Comparison of ENCODE assay signal across 15 mouse cellular contexts in genomic region chr2:23928836-23929235, GRCm38 (mm10).
"Had no signal": no experiment of that assay in that cellular context is flagged by ENCODE, and none has a peak within 500 bp of the region (broad histone marks: within the 10 kb centered on the region; RNA-seq: fewer than 3 reads in every experiment).

No protein-coding gene starts in this region.

- H3K9ac ChIP-seq: neural tube, embryonic 15.5 days; stomach, embryonic 15.5 days had no signal

- H3K4me2 ChIP-seq: neural tube, embryonic 15.5 days; stomach, embryonic 15.5 days had no signal

- H3K9me3 ChIP-seq: neural tube, embryonic 15.5 days; stomach, embryonic 15.5 days had no signal

- H3K27ac ChIP-seq: neural tube, embryonic 15.5 days; stomach, embryonic 15.5 days; stomach, postnatal 0 days had no signal

- H3K4me3 ChIP-seq: neural tube, embryonic 15.5 days; stomach, embryonic 15.5 days had no signal

- H3K4me1 ChIP-seq: neural tube, embryonic 15.5 days; stomach, embryonic 15.5 days had no signal

- H3K36me3 ChIP-seq: neural tube, embryonic 15.5 days; stomach, embryonic 15.5 days had no signal

- H3K27me3 ChIP-seq: neural tube, embryonic 15.5 days; stomach, embryonic 15.5 days had no signal

- DNase-seq: retina, postnatal 1 day; right cerebral cortex, adult 18-20 months; right cerebral cortex, postnatal 14 days; right cerebral cortex, postnatal 25 days; right cerebral cortex, postnatal 4 days; spleen, adult 18-20 months; thymus, adult 18-20 months; thymus, adult 2 months; thymus, postnatal 14 days; thymus, postnatal 25 days; thymus, postnatal 36 days; thymus, postnatal 4 days had no signal
